Mouse (Mus musculus) liver, adult 2 months (tissue): ENCODE measurements around the gene Ccnd1.

Experiments
- CTCF ChIP-seq: fragments of 200-500 bp; IDR thresholded peaks from 2 replicates; pipeline ENCODE4 v1.5.1; 2011; ENCODE audit warnings: low read depth, low read length, control low read depth
- POLR2A ChIP-seq: fragments of 200-500 bp; IDR thresholded peaks from 2 replicates; pipeline ENCODE4 v1.6.1; 2011; ENCODE audit warnings: low read length, control low read depth; ENCODE audit not compliant: insufficient read depth; ENCODE audit errors: extremely low read depth

GRCm38 (mm10) chr7:144935563-144935962 lies 4.2 kb downstream of the Ccnd1 start:
- TF ChIP-seq CTCF (peak; percentile 30; the same call in 1 of the 2 replicates), POLR2A (no peak)
